Mouse (Mus musculus) ES-Bruce4 (cell line): ENCODE results near the gene Uprt.

Source experiments
- CTCF ChIP-seq: IDR thresholded peaks from one replicate; pipeline ENCODE4 v1.8.1; 2011; ENCODE audit warnings: low read depth, low read length
- EP300 ChIP-seq: IDR thresholded peaks from 2 replicates; pipeline ENCODE4 v1.6.1; 2011; ENCODE audit warnings: low read depth, low read length; ENCODE audit not compliant: insufficient read depth
- POLR2A ChIP-seq: IDR thresholded peaks from one replicate; pipeline ENCODE4 v1.8.1; 2011; ENCODE audit warnings: low read length; ENCODE audit not compliant: insufficient read depth

- TF ChIP-seq CTCF, result no peak
- TF ChIP-seq POLR2A, result no peak
- TF ChIP-seq EP300, result no peak
Observed at GRCm38 (mm10) chrX:104478041-104478440, 4.6 kb upstream of the Uprt start.
